Mouse (Mus musculus) neural tube, embryonic 14.5 days (tissue): ENCODE measurements at regions not wholly inside any gene's neighbourhood (a gene's known extent, or its start where the extent isn't known, plus 50 kb on each side); places are given as distances from the start of the nearest gene placed in this dataset.

ENCODE experiments used
- ATAC-seq: fragments of 200-750 bp; cut with Nextera tagmentation; 2 replicates; pipeline ENCODE4 v1.8.0; 2017; ENCODE audit warnings: low read depth, mild to moderate bottlenecking, moderate TSS enrichment, moderate library complexity
- H3K27ac ChIP-seq: fragments of 300-500 bp; sonication (generic); 2 replicates; pipeline ENCODE4 v1.5.1; 2014; ENCODE audit warnings: low read depth, mild to moderate bottlenecking, control low read depth, low read length, moderate library complexity, mixed read lengths
- H3K27me3 ChIP-seq: fragments of 300-500 bp; sonication (generic); 2 replicates; pipeline ENCODE4 v1.6.1; 2014; ENCODE audit warnings: low read length; ENCODE audit not compliant: control insufficient read depth, insufficient read depth
- H3K36me3 ChIP-seq: fragments of 300-500 bp; sonication (generic); 2 replicates; pipeline ENCODE4 v1.6.1; 2014; ENCODE audit warnings: low read length, mixed read lengths; ENCODE audit not compliant: control insufficient read depth, insufficient read depth
- H3K4me1 ChIP-seq: fragments of 300-500 bp; sonication (generic); 2 replicates; pipeline ENCODE4 v1.6.1; 2014; ENCODE audit warnings: low read length; ENCODE audit not compliant: control insufficient read depth, insufficient read depth
- H3K4me2 ChIP-seq: fragments of 300-500 bp; sonication (generic); 2 replicates; pipeline ENCODE4 v1.6.1; 2014; ENCODE audit warnings: mild to moderate bottlenecking, low read depth, low read length, control low read depth
- H3K4me3 ChIP-seq: fragments of 300-500 bp; sonication (generic); 2 replicates; pipeline ENCODE4 v1.5.1; 2014; ENCODE audit warnings: low read depth, low read length, control low read depth, mixed read lengths
- H3K9ac ChIP-seq: fragments of 300-500 bp; sonication (generic); replicated peaks from 2 replicates; pipeline ENCODE4 v1.6.1; 2014; ENCODE audit warnings: low read depth, mild to moderate bottlenecking, control low read depth, low read length, mixed read lengths
- H3K9me3 ChIP-seq: fragments of 300-500 bp; sonication (generic); 2 replicates; pipeline ENCODE4 v1.6.1; 2016; ENCODE audit warnings: low read length; ENCODE audit not compliant: control insufficient read depth
- WGBS: fragments of 180-500 bp; shearing (Covaris S2); extraction: QIAGEN DNeasy Blood & Tissue Kit; methylation state at CpG from one replicate; pipeline ENCODE4 v1.1.7; 2014; 5-methylcytosine and 5-hydroxymethylcytosine counted together

DNA sequence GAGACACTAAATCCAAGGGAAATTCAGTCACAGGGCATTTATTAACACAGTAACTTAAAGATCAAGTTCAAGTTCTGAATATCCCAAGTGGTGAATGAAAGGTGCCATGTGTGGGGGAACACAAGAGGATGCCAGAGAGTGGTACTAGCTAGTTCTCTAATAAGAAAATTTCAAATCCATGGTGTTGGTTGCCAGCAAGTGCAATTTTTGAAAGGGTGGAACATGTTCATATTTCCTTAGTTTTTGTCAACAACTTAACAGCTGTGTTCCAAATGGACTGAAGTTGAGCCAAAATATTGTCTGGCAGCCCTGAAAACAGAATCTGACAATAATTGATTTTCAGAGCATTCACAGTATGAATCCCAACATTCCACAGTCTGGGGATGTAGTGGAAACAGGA lies 919.1 kb upstream of the Acvr2a start:
- ATAC-seq = no peak
- Histone ChIP-seq H3K9me3 (no peaks in the 10 kb centered on the region), H3K4me1 (no peaks in the 10 kb centered on the region), H3K36me3 (no peaks in the 10 kb centered on the region), H3K27me3 (no peaks in the 10 kb centered on the region), H3K9ac (no peak overlapping the region), H3K4me2 (no peak overlapping the region), H3K27ac (no peak overlapping the region), H3K4me3 (no peak overlapping the region)

DNA sequence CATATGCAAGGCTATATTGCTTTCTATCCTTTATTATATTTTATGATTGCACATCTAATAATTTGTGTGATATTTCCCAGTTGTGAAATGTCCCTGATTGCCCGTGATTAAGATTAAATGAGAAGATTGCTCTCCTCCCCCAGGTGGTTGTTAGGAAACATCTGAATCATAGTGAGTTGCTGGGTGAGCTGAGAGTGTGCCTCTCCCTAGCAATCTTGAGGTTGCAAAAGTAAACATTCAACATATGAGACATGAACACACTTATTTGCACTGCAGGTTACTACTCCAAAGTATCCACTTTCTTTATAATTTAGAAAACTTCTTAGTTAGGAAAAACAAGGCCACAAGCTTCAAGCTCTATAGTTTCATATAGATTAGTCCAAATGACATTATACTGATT lies 899.6 kb upstream of the Acvr2a start:
- Histone ChIP-seq H3K27ac (no peak overlapping the region), H3K36me3 (no peaks in the 10 kb centered on the region), H3K9me3 (no peaks in the 10 kb centered on the region), H3K4me2 (no peak overlapping the region), H3K27me3 (no peaks in the 10 kb centered on the region), H3K9ac (no peak overlapping the region), H3K4me3 (no peak overlapping the region), H3K4me1 (no peaks in the 10 kb centered on the region)
- 73% methylated on average over 1 of the region's 1 CpGs for WGBS
- no peak for ATAC-seq

DNA sequence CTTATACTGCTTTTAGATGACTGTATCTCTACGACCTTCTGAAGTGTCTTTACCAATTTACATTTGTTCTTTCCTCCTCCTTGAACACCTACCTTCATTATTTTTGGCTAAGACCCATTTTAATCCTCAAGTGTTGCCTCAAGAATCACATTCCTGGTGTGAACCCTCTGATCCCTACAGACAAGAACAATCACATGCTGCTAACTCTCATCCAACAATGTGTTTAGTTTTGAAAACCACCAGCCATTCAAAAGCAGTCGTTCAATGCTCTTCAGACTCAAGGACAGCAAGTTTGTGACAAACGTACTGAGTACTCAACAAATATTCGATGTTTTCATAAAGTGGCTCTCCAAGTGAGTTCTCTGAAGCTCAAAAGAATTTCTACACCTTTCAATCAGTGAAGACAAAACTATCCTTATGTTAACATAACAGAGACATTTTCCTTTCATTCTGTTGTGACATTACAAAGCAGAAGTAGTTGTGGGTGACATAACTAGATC lies 898.9 kb upstream of the Acvr2a start:
- Histone ChIP-seq H3K36me3 (no peaks in the 10 kb centered on the region), H3K27me3 (no peaks in the 10 kb centered on the region), H3K4me1 (no peaks in the 10 kb centered on the region), H3K4me3 (no peak overlapping the region), H3K4me2 (no peak overlapping the region), H3K9ac (no peak overlapping the region), H3K27ac (no peak overlapping the region), H3K9me3 (no peaks in the 10 kb centered on the region)
- no peak for ATAC-seq
- WGBS = 86% methylated on average over 4 of the region's 4 CpGs

DNA sequence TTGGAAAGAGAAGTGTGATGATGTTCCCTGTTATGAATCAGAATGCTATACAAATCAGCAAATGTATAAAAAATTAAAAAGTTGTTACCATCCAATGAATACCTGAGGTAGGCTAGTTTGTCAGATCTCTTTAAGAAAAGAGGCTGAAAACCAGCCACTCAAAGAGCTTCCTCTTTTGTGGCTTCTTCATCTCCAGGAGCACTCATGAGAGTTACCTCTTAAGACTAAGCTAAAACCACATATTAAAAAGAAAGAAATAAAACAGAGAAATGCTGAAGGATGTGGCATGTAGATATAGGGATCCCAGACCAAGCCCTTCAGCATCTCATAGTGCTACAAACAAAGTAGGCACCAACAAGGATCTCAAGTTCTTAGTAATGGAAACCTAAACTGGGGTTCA lies 890.9 kb upstream of the Acvr2a start:
- Histone ChIP-seq H3K9ac (no peak overlapping the region), H3K9me3 (no peaks in the 10 kb centered on the region), H3K4me2 (no peak overlapping the region), H3K4me3 (no peak overlapping the region), H3K27me3 (no peaks in the 10 kb centered on the region), H3K4me1 (no peaks in the 10 kb centered on the region), H3K27ac (no peak overlapping the region), H3K36me3 (no peaks in the 10 kb centered on the region)
- no peak for ATAC-seq

DNA sequence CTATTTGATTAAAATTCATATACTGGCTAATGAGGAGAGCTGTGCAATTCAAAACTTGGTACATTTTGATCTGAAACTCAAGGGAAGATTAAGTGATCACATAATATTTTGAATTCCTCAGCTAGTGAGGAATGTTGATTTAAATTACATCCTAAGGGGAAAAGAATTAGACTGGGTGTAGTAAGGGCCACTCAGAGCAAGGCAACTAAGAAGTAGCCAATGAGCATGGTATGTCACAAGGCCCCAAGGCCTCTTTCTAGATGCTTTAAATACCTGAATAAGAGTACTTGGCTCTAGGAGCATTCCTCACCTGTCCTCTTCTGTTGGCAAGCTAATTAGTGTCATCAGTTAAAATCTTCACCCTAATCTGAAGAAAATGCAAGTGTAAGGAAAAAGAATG lies 887.3 kb upstream of the Acvr2a start:
- Histone ChIP-seq H3K4me2 (no peak overlapping the region), H3K36me3 (no peaks in the 10 kb centered on the region), H3K9ac (no peak overlapping the region), H3K4me3 (no peak overlapping the region), H3K27ac (no peak overlapping the region), H3K27me3 (no peaks in the 10 kb centered on the region), H3K4me1 (no peaks in the 10 kb centered on the region), H3K9me3 (no peaks in the 10 kb centered on the region)
- no peak for ATAC-seq

DNA sequence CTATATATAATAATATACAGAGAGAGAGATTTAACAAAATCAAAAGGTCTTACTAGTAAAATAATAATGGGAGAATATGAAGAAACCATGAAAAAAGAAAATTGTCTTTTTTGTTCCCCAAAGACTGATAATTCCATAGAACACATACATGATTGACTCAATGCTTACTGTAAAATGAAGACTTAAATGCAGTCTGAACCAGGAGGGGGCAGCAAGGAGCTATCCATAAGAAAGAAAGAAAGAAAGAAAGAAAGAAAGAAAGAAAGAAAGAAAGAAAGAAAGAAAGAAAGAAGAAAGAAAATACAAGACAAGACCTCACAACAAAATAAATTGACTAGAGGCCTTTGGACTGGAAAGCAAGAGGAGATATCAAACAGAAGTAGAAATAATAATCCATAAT lies 868.8 kb upstream of the Acvr2a start:
- Histone ChIP-seq H3K4me1 (no peaks in the 10 kb centered on the region), H3K4me2 (no peak overlapping the region), H3K4me3 (no peak overlapping the region), H3K27me3 (no peaks in the 10 kb centered on the region), H3K36me3 (no peaks in the 10 kb centered on the region), H3K9me3 (no peaks in the 10 kb centered on the region), H3K9ac (no peak overlapping the region), H3K27ac (no peak overlapping the region)
- no peak for ATAC-seq

DNA sequence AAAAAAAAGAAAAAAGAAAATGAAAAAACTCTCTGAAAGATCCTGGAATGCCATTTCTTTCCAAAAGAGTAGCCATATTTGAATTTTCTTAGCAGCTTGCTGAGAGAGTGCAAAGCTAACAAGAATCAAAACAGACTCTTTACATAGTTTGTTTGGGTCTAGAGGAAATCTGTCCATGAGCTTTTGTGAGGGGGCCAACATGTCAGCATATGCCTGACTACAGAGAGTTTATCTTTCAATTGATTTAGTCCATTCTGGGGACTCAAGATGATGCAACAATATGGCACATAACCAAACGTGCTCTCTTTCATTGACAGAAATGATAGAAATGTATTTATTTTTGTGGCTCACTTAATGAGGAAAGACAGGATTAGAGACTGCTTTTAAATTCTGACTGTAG lies 822.8 kb upstream of the Acvr2a start:
- 81% methylated on average over 1 of the region's 1 CpGs for WGBS

DNA sequence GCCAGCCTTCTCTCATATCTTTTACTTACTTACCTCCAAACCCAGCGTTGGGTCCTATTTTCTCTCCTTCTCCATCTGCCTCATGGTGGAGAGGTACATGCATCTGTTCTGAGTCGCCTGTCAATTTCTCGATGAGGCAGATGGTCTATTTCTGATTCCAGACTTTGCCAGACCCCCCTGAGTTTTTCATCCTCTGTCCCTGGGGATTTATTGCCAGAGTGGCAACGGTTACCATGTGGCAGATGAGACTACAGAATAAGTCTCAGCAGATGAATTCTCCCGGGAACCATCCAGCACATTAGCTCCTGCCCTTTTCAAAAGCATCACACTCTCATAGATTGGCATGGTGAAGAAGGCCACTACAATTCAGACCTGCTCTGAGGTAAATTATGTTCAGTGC lies 819.7 kb upstream of the Acvr2a start:
- H3K36me3 ChIP-seq = no peaks in the 10 kb centered on the region
- no peak overlapping the region for H3K4me2 ChIP-seq
- no peaks in the 10 kb centered on the region for H3K4me1 ChIP-seq
- no peak overlapping the region for H3K27ac ChIP-seq
- H3K27me3 ChIP-seq = no peaks in the 10 kb centered on the region
- WGBS = 48% methylated on average over 5 of the region's 5 CpGs
- no peak for ATAC-seq
- H3K9ac ChIP-seq = no peak overlapping the region
- no peaks in the 10 kb centered on the region for H3K9me3 ChIP-seq
- no peak overlapping the region for H3K4me3 ChIP-seq

More for the DNA sequence above, 822.8 kb upstream of the Acvr2a start:
- H3K27ac ChIP-seq = no peak overlapping the region
- no peak for ATAC-seq
- no peaks in the 10 kb centered on the region for H3K4me1 ChIP-seq
- no peak overlapping the region for H3K9ac ChIP-seq
- H3K27me3 ChIP-seq = no peaks in the 10 kb centered on the region
- H3K36me3 ChIP-seq = no peaks in the 10 kb centered on the region
- H3K4me2 ChIP-seq = no peak overlapping the region
- no peak overlapping the region for H3K4me3 ChIP-seq
- no peaks in the 10 kb centered on the region for H3K9me3 ChIP-seq

DNA sequence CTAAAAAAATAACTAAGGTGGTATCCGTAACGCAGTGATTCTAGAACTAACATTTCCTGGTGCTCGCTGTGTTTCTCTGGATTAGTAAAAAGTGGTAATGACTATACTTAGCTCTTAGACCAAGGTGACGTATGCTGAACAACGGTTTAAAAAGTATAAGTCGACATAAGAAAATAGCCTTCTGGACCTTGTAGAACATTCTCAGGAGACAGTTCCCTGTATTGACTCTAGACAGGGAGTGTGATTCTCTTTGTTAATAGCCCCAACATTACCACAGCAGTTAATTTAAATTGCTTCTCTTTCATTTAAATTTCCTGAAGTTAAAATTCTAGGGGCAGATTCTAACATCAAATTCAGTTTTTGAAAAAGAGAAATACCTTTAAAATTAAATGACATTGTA lies 812.7 kb upstream of the Acvr2a start:
- Histone ChIP-seq H3K27me3 (no peaks in the 10 kb centered on the region), H3K4me3 (no peak overlapping the region), H3K4me1 (no peaks in the 10 kb centered on the region), H3K4me2 (no peak overlapping the region), H3K27ac (no peak overlapping the region), H3K36me3 (no peaks in the 10 kb centered on the region), H3K9ac (no peak overlapping the region), H3K9me3 (no peaks in the 10 kb centered on the region)
- 0 out of 2 replicates have a peak, but pooled peaks have one; percentile 60 for ATAC-seq
- WGBS = 75% methylated on average over 6 of the region's 6 CpGs
